Mouse (Mus musculus): ENCODE measurements around the gene Eif4e2.

The Eif4e2 gene

DNA sequence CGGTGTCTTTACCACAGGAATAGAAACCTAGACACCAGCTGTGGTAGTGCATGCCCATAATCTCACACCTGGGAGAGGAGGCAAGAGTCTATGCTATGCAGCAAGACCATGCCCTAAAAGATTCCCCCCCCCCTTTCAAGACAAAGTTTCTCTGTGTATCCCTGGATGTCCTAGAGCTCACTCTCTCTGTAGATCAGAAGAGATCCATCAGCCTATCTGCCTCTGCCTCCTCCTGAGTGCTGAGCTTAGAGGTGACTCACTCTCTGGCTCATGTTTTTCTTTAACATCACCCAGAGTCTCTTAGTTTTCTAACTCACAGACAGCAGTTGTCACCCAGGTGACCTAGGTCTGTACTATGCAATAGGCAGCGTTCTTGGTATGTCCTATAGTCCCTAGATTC, 45.6 kb downstream of the Eif4e2 start:
- no peak for DNase-seq (ENCODE audit: low spot score in 2 of 2)

GRCm38 (mm10) chr1:87263257-87263656, 49.5 kb downstream of the Eif4e2 start:
- DNase-seq (ENCODE audit: low spot score in 2 of 2): no peak

DNA sequence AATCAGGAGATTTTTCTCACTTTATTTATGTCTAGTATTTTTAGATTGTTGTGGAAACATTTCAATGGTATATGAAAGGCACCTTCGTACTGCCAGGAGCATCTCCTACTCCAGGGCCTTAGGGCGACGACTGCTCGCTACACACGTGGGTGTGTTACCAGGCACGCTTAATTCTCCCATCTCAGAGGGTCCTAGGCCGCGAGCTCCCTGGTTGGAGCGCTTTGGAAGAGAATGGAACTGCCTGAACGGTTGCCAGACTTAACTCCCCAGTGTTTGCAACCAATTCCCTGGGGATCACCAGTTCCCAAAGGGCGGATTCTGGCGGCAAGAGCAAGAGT, 50.1 kb downstream of the Eif4e2 start:
- DNase-seq (ENCODE audit: low spot score in 2 of 2): no peak

DNA sequence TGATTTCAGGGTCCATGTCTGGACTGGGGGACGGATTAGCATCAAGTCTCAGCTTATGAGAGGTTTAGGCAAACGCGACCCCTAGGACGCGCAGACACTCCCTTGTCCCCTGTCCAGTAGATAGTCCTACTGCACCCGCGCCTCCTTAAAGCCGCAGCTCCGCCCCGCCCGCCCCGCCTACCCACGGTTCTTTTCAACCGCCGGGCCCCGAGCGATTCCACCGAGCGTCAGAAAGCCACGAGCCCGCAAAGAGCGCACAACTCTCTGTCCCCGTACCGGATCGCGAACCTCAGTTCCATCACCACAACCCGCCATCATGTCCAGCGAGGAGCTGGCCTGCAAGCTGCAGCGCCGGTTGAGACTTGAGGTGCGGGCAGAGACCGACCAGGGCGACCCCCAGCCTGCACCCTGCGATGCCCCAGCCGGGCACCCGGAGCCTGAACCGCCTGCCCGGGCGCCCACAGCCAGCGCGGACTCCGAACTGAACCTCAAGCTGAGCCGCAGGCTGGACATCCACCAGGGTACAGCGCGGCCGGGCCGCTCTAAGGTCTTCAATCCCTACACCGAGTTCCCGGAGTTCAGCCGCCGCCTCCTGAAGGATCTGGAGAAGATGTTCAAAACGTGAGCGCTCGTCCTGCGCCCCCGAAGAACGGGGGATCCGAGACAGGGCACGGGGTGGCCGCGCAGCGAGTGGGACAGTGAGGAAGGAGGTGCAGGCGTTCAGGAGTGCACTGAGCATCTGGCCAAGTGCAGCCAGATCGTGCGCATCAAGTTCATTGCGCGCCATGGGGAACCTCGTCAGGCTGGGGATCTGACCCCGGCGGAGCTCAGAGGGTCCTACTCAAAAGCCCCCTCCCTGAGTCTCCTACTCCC, 50.7 kb downstream of the Eif4e2 start, which contains the start of gene Efhd1:
Efhd1 (plus strand) TSS at position 230 of the 873 bp plus-strand sequence.
- DNase-seq (ENCODE audit: low spot score in 2 of 2): no peak

DNA sequence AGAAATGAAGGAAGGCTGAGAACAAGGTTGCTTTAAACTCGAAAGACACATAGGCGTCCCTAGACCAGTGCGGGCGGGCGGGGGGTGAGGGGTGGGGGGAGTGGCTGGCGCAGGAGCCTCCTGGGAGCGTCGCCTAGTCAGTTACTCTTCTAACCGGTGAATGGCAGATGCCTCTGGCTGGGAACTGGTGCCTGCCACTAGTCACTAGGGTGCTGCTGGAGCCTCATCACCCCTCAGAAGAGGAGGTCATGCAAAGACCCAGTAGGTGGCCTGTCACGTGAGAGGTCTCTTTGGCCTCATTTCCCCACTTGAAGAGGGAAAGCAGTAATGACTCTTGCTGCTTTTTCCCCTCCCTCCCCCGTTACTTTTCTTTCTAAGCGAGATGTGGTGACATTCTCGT, 51.5 kb downstream of the Eif4e2 start:
- no peak for DNase-seq (ENCODE audit: low spot score in 2 of 2)

DNA sequence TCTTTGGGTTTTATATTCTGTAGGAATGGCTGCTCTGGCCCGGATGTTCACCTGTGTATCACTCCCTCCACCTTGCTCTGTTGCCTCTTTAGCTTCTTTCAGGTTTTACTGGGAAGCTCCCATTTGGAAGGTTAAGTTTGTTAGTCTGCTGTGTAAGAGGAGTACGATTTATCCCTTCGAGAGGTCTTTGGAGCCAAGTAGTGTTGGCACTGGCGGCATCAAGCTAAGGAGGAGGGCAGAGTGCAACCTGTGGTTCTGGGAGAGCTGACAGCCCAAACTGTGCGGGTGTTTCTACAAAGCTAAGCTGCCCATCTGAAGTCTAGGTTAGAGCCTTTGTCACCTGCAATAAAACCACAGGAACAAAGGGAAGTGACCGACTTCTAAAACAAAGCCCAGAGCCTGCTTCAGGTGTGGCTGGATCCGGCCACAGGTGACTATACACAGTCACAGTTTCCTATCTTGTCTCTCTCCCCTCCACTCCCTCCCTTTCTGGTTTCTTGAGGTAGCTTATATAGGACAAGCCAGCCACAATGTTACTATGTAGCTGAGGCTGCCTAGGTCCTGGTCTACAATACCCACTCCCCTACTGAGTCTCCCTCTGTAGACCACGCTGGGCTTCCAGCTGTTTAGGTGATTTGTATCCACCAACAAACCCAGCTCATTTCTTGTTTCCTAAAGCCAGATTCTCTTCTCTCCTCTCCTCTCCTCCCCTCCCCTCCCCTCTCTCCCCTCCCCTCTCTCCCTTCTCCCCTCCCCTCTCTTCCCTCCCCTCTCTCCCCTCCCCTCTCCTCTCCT, 52.8 kb downstream of the Eif4e2 start:
- DNase-seq (ENCODE audit: low spot score in 2 of 2): no peak

DNA sequence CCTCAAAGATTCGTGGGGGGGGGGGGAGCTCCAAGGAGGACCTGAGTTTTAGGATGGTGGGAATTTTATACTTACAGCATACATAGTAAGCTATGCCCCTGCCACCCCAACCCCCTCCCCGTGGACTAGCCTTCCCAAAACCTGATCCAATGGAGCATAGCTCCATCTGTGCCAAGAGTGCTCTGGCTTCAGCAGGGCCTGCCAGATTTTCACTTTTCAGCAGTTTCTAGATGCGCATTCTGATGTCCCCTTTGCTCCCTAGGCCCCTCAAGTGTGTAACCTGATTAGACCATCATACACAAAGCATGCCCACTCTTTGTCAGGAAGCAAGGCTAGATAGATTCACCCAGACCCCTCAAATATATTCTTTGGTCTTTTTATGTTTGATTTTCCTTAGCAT, 56.5 kb downstream of the Eif4e2 start:
- no peak for DNase-seq (ENCODE audit: low spot score in 2 of 2)

DNA sequence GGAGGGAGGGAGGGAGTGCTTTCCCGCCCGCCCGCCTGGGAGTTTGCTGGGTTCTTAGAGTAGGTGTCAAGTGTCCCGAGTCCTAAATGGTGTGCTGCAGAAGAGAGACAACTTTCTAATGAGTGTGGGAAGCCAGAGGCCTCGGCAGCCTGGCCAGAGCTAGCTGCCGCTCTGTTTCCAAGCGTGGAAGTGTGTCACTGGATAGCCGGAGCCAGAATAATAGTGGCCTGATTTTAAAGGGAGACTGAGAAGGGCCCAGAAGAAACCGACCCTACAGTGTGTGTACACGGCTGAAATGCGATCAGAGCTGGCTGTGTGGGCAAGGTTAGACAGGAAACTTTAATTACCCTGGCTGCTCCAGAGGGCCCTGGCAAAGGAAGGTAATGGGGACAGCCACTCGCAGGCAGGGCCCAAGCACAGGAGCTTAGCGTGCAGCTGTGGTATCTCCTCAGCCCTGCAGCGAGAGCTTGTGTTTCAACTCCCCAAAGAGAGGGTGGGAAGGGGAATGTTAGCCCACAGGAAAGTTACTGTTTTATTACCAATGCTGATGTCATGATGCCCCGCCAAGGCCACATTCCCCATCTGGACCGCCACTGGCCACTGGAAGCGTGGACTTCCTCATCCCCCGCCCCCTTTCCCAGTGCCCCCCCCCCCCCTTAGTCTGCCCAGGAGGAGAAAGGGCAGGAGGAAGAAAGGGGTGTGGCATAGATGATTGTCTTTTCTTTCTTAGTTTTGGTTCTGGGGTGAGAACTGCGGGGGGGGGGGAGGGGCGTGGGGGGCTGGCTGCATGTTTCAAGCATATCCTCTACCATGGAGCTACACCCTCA, 57.1 kb downstream of the Eif4e2 start:
- DNase-seq (ENCODE audit: low spot score in 2 of 2): no peak

- DNase-seq (ENCODE audit: low spot score in 2 of 2): no peak
These were observed 57.9 kb downstream of the Eif4e2 start for GRCm38 (mm10) chr1:87271596-87271995.

GRCm38 (mm10) chr1:87272462-87272861, 58.7 kb downstream of the Eif4e2 start:
- DNase-seq (ENCODE audit: low spot score in 2 of 2): no peak

GRCm38 (mm10) chr1:87273514-87273942, 59.8 kb downstream of the Eif4e2 start:
- no peak for DNase-seq (ENCODE audit: low spot score in 2 of 2)

DNA sequence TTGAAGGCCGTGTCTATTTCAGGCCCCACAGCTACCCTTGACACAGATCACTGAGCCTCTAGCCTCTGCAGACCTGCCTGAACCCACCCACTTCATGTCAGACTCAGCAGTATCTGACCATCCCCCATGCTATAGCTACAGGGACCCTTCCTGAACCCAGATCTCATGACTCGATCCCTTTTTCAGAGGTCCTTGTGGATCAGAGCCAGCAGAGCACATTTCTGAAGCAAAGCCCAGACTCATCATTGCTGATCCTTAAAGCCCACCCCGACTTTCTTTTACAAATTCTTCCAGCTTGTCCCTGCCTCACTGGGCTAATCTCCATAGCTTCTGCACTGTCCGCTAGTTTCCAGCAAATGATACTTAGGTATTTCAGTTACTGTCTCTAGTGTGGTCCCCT, 60.4 kb downstream of the Eif4e2 start:
- DNase-seq (ENCODE audit: low spot score in 2 of 2): no peak

GRCm38 (mm10) chr1:87275151-87275550, 61.4 kb downstream of the Eif4e2 start:
- DNase-seq (ENCODE audit: low spot score in 2 of 2): no peak

DNA sequence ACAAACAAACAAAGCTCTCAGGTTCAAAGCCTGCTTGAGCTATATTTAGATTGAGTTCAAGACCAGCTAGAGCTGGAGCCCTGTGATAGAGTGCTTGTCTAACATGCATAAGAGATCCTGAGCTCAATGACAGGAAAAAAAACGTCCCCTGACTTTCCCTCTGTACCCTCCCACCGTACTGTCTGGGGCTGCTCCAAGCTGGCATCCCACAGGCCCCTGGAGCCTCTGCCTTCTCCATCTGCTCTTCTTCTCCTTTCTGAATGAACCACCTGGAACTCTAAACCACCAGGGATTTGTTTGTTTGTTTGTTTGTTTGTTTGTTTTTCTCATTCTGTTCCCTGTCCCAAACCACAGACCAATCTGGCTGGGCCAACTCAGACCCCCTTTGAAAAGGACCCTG, 62.3 kb downstream of the Eif4e2 start:
- DNase-seq (ENCODE audit: low spot score in 2 of 2): no peak

DNA sequence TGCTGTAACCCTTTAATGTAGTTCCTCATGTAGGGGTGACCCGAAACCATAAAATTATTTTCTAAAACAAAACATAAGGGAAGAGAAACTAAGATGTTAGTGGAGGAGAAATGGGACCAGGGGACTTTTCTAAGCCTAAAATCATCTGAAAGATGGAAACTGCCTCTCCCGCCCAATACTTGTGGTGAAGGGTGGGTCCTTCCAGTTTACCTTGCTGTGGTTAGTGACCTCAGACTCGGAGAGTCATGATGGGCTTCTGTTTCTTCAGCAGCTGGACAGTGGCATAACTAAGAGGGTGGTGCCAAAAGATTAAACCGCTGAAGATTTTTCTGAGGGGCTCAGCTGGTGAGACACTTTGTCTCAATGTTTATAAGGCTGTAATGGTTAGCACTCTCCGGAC, 66.6 kb downstream of the Eif4e2 start:
- no peak for DNase-seq (ENCODE audit: low spot score in 2 of 2)

- no peak for DNase-seq (ENCODE audit: low spot score in 2 of 2)
These were observed 68.1 kb downstream of the Eif4e2 start for GRCm38 (mm10) chr1:87281599-87282412.

DNA sequence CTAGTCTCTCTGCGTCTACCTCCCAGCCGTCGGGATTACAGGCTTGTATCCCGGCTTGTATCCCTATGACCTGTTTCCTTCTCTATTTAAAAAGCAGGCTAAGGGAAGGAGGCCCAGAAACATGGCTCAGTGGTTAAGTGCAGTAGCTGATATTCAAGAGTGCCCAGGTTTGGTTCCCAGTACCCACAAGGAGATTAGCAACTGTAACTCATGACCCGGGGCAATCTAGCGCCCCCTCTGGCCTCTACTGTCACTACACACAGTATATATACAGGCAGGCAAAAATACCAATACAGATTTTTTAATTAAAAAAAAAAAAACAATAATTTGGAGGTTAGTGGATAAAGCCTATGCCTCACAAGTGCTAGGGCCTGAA, 68.7 kb downstream of the Eif4e2 start:
- DNase-seq (ENCODE audit: low spot score in 2 of 2): no peak

DNA sequence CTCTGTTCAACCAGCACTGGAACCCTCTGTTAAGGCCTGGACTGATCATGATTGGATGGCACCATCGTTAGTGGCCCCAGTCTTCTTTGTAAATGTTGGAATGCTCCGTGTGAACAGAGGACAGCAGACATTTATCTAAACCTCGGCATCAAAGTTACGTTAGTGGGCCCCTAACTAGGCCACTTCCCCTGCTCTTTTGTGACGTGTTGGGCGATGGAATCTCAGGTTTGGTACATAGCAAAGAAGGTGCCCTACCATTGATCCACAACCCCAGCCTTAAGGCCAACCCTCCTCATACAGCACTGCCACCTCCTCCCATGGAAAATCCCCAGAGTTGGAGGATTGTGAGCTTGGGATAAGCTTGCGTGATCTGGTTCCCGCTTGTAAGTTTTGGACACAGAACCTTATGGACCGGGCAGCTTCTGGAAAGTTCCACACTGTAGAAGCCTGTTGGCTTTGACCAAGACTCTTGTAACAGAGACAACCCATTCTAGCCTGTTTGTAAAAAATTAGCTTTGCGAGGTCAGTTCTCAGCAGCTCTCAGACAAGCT, 69.8 kb downstream of the Eif4e2 start:
- no peak for DNase-seq (ENCODE audit: low spot score in 2 of 2)

- DNase-seq (ENCODE audit: low spot score in 2 of 2): no peak
These were observed 73.4 kb downstream of the Eif4e2 start for GRCm38 (mm10) chr1:87287105-87287504.
